Mouse (Mus musculus): ENCODE data around the gene Nfasc. TPM values are rescaled to one million over a fixed set of nuclear protein-coding genes. Genes with fewer than 3 reads are reported as not detected.

Gene Nfasc
- polyA plus RNA-seq, 1 experiment = 2.0 TPM

GRCm38 (mm10) chr1:132543789-132544188, 197.8 kb downstream of the Nfasc start:
- no peaks in the 10 kb centered on the region for H3K4me1 ChIP-seq (replicated peaks; ENCODE audit: control insufficient read depth, insufficient read depth, low read length)
- no peak for DNase-seq
- no peak overlapping the region for H3K4me3 ChIP-seq (ENCODE audit: control insufficient read depth, insufficient read depth, low read length)
- TF ChIP-seq POLR2A (IDR thresholded peaks at IDR 0.05; ENCODE audit: control insufficient read depth, extremely low read depth, insufficient read depth, low read length, poor library complexity) (no peak), CTCF (IDR thresholded peaks at IDR 0.05; ENCODE audit: borderline replicate concordance, control insufficient read depth, extremely low read depth, insufficient read depth, low read length, poor library complexity) (no peak)
- H3K27me3 ChIP-seq (ENCODE audit: control insufficient read depth, insufficient read depth, low read length) = peaks cover 9% of the 10 kb centered on the region; the same call in 1 of the 2 replicates
- H3K36me3 ChIP-seq (ENCODE audit: control insufficient read depth, insufficient read depth, low read length) = no peaks in the 10 kb centered on the region
- no peak overlapping the region for H3K27ac ChIP-seq (ENCODE audit: control insufficient read depth, insufficient read depth, low read length)
- 79% methylated on average over 8 of the region's 8 CpGs for WGBS

GRCm38 (mm10) chr1:132542762-132543306, 198.8 kb downstream of the Nfasc start, which contains the start of gene Cntn2:
Gene Cntn2, minus strand, starts transcription at chr1:132543256.
- peaks cover 9% of the 10 kb centered on the region; the same call in 1 of the 2 replicates for H3K27me3 ChIP-seq (ENCODE audit: control insufficient read depth, insufficient read depth, low read length)
- no peak within 1 kb of the TSS for H3K27ac ChIP-seq (ENCODE audit: control insufficient read depth, insufficient read depth, low read length)
- WGBS = 10% methylated on average over 30 of the region's 30 CpGs
- no peak within 1 kb of the TSS for H3K4me3 ChIP-seq (ENCODE audit: control insufficient read depth, insufficient read depth, low read length)
- no peaks in the 10 kb centered on the region for H3K4me1 ChIP-seq (replicated peaks; ENCODE audit: control insufficient read depth, insufficient read depth, low read length)
- no peaks in the 10 kb centered on the region for H3K36me3 ChIP-seq (ENCODE audit: control insufficient read depth, insufficient read depth, low read length)
- no peak for TF ChIP-seq CTCF (IDR thresholded peaks at IDR 0.05; ENCODE audit: borderline replicate concordance, control insufficient read depth, extremely low read depth, insufficient read depth, low read length, poor library complexity)
- no peak for TF ChIP-seq POLR2A (IDR thresholded peaks at IDR 0.05; ENCODE audit: control insufficient read depth, extremely low read depth, insufficient read depth, low read length, poor library complexity)
- DNase-seq = no peak

GRCm38 (mm10) chr1:132541824-132542599, 199.6 kb downstream of the Nfasc start:
- no peaks in the 10 kb centered on the region for H3K4me1 ChIP-seq (replicated peaks; ENCODE audit: control insufficient read depth, insufficient read depth, low read length)
- peaks cover 9% of the 10 kb centered on the region; the same call in 1 of the 2 replicates for H3K27me3 ChIP-seq (ENCODE audit: control insufficient read depth, insufficient read depth, low read length)
- 16% methylated on average over 5 of the region's 5 CpGs for WGBS
- H3K36me3 ChIP-seq (ENCODE audit: control insufficient read depth, insufficient read depth, low read length) = no peaks in the 10 kb centered on the region
- no peak overlapping the region for H3K4me3 ChIP-seq (ENCODE audit: control insufficient read depth, insufficient read depth, low read length)
- H3K27ac ChIP-seq (ENCODE audit: control insufficient read depth, insufficient read depth, low read length) = no peak overlapping the region
- TF ChIP-seq POLR2A (IDR thresholded peaks at IDR 0.05; ENCODE audit: control insufficient read depth, extremely low read depth, insufficient read depth, low read length, poor library complexity) (no peak), CTCF (IDR thresholded peaks at IDR 0.05; ENCODE audit: borderline replicate concordance, control insufficient read depth, extremely low read depth, insufficient read depth, low read length, poor library complexity) (no peak)
- no peak for DNase-seq

GRCm38 (mm10) chr1:132541171-132541823, 200.3 kb downstream of the Nfasc start:
- no peak for DNase-seq
- TF ChIP-seq POLR2A (IDR thresholded peaks at IDR 0.05; ENCODE audit: control insufficient read depth, extremely low read depth, insufficient read depth, low read length, poor library complexity) (no peak), CTCF (IDR thresholded peaks at IDR 0.05; ENCODE audit: borderline replicate concordance, control insufficient read depth, extremely low read depth, insufficient read depth, low read length, poor library complexity) (no peak)
- 5% methylated on average over 14 of the region's 14 CpGs for WGBS

GRCm38 (mm10) chr1:132540701-132541100, 200.9 kb downstream of the Nfasc start:
- Histone ChIP-seq H3K27ac (ENCODE audit: control insufficient read depth, insufficient read depth, low read length) (no peak overlapping the region), H3K4me3 (ENCODE audit: control insufficient read depth, insufficient read depth, low read length) (no peak overlapping the region), H3K36me3 (ENCODE audit: control insufficient read depth, insufficient read depth, low read length) (no peaks in the 10 kb centered on the region), H3K27me3 (ENCODE audit: control insufficient read depth, insufficient read depth, low read length) (peaks cover 9% of the 10 kb centered on the region; the same call in 1 of the 2 replicates), H3K4me1 (replicated peaks; ENCODE audit: control insufficient read depth, insufficient read depth, low read length) (no peaks in the 10 kb centered on the region)
- TF ChIP-seq POLR2A (IDR thresholded peaks at IDR 0.05; ENCODE audit: control insufficient read depth, extremely low read depth, insufficient read depth, low read length, poor library complexity) = no peak
- no peak for TF ChIP-seq CTCF (IDR thresholded peaks at IDR 0.05; ENCODE audit: borderline replicate concordance, control insufficient read depth, extremely low read depth, insufficient read depth, low read length, poor library complexity)
- no peak for DNase-seq
- WGBS = 49% methylated on average over 7 of the region's 7 CpGs

More at GRCm38 (mm10) chr1:132541171-132541823, 200.3 kb downstream of the Nfasc start:
- H3K36me3 ChIP-seq (ENCODE audit: control insufficient read depth, insufficient read depth, low read length) = no peaks in the 10 kb centered on the region
- peaks cover 9% of the 10 kb centered on the region; the same call in 1 of the 2 replicates for H3K27me3 ChIP-seq (ENCODE audit: control insufficient read depth, insufficient read depth, low read length)
- H3K4me3 ChIP-seq (ENCODE audit: control insufficient read depth, insufficient read depth, low read length) = no peak overlapping the region
- no peak overlapping the region for H3K27ac ChIP-seq (ENCODE audit: control insufficient read depth, insufficient read depth, low read length)
- H3K4me1 ChIP-seq (replicated peaks; ENCODE audit: control insufficient read depth, insufficient read depth, low read length) = no peaks in the 10 kb centered on the region

- WGBS = 87% methylated on average over 5 of the region's 5 CpGs
- TF ChIP-seq POLR2A (IDR thresholded peaks at IDR 0.05; ENCODE audit: control insufficient read depth, extremely low read depth, insufficient read depth, low read length, poor library complexity) = no peak
- no peak for TF ChIP-seq CTCF (IDR thresholded peaks at IDR 0.05; ENCODE audit: borderline replicate concordance, control insufficient read depth, extremely low read depth, insufficient read depth, low read length, poor library complexity)
- peaks cover 9% of the 10 kb centered on the region; the same call in 1 of the 2 replicates for H3K27me3 ChIP-seq (ENCODE audit: control insufficient read depth, insufficient read depth, low read length)
- DNase-seq = no peak
- no peak overlapping the region for H3K27ac ChIP-seq (ENCODE audit: control insufficient read depth, insufficient read depth, low read length)
- no peaks in the 10 kb centered on the region for H3K36me3 ChIP-seq (ENCODE audit: control insufficient read depth, insufficient read depth, low read length)
- no peak overlapping the region for H3K4me3 ChIP-seq (ENCODE audit: control insufficient read depth, insufficient read depth, low read length)
- no peaks in the 10 kb centered on the region for H3K4me1 ChIP-seq (replicated peaks; ENCODE audit: control insufficient read depth, insufficient read depth, low read length)
Measured at GRCm38 (mm10) chr1:132537736-132538135, 203.9 kb downstream of the Nfasc start.

Data from thymus, adult 2 months (tissue).